Mouse (Mus musculus) heart, embryonic 15.5 days (tissue): ENCODE data around the gene St3gal3. TPM values are rescaled to one million over a fixed set of nuclear protein-coding genes. Genes with fewer than 3 reads are reported as not detected.

Experiments
- ATAC-seq: fragments of 200-750 bp; cut with Nextera tagmentation; replicated peaks from 2 replicates; pipeline ENCODE4 v1.8.0; 2017; ENCODE audit warnings: low read depth, moderate TSS enrichment; ENCODE audit not compliant: insufficient number of reproducible peaks, insufficient read depth, low FRiP score
- H3K27ac ChIP-seq: fragments of 300-500 bp; sonication (generic); 2 replicates; pipeline ENCODE4 v1.5.1; 2015; ENCODE audit warnings: mild to moderate bottlenecking, inconsistent platforms
- H3K27me3 ChIP-seq: fragments of 300-500 bp; sonication (generic); 2 replicates; pipeline ENCODE4 v1.6.1; 2015; ENCODE audit warnings: inconsistent platforms
- H3K36me3 ChIP-seq: fragments of 300-500 bp; sonication (generic); 2 replicates; pipeline ENCODE4 v1.6.1; 2015; ENCODE audit warnings: mild to moderate bottlenecking, inconsistent platforms
- H3K4me1 ChIP-seq: fragments of 300-500 bp; sonication (generic); replicated peaks from 2 replicates; pipeline ENCODE4 v1.6.1; 2015; ENCODE audit warnings: inconsistent platforms
- H3K4me2 ChIP-seq: fragments of 300-500 bp; sonication (generic); 2 replicates; pipeline ENCODE4 v1.6.1; 2015; ENCODE audit warnings: inconsistent platforms, mild to moderate bottlenecking, moderate library complexity
- H3K4me3 ChIP-seq: fragments of 300-500 bp; sonication (generic); 2 replicates; pipeline ENCODE4 v1.5.1; 2015; ENCODE audit warnings: mild to moderate bottlenecking, inconsistent platforms
- H3K9ac ChIP-seq: fragments of 300-500 bp; sonication (generic); 2 replicates; pipeline ENCODE4 v1.6.1; 2015; ENCODE audit warnings: mild to moderate bottlenecking, inconsistent platforms
- H3K9me3 ChIP-seq: fragments of 300-500 bp; sonication (generic); replicated peaks from 2 replicates; pipeline ENCODE4 v1.6.1; 2016; ENCODE audit warnings: inconsistent platforms
- WGBS: fragments of 180-500 bp; shearing (Covaris S2); methylation state at CpG from one replicate; pipeline ENCODE4 v1.1.7; 2015; ENCODE audit warnings: mixed read lengths; 5-methylcytosine and 5-hydroxymethylcytosine counted together
- polyA plus RNA-seq: library from polyadenylated mRNA; unstranded; fragments of >200 nt; fragmentation: Nextera tagmentation; extraction: Ambion mirVana; gene quantifications from 2 replicates; pipeline ENCODE4 v1.2.1, GENCODE M21; 2015

St3gal3 gene
- polyA plus RNA-seq, 1 experiment from 2014 or later, result 7.5 TPM

DNA sequence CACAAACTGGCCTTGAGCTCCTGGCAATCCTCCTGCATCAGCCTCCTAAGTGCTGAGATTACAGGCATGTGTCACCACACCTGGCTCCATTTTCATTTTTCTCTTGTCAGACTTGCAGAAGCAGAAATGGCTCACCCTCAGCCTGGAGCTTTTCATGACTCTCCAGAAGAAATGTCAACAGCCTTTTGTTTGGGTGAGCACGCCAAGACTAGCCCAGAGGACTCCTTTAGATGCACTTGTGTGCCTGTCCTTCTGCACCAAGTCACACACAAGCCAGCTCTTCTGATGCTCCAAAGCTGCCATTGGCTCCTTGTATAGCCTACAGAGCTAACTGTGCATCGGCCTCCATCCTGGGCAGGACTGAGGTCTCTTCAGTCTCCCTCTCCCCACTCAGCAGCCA lies 141.3 kb downstream of the St3gal3 start:
- no peak for ATAC-seq
- Histone ChIP-seq H3K27me3 (no peaks in the 10 kb centered on the region), H3K9me3 (no peaks in the 10 kb centered on the region), H3K36me3 (no peaks in the 10 kb centered on the region), H3K4me1 (peaks cover 29% of the 10 kb centered on the region), H3K27ac (no peak overlapping the region), H3K4me2 (no peak overlapping the region), H3K4me3 (no peak overlapping the region), H3K9ac (no peak overlapping the region)
- WGBS, result 84% methylated on average over 2 of the region's 2 CpGs

DNA sequence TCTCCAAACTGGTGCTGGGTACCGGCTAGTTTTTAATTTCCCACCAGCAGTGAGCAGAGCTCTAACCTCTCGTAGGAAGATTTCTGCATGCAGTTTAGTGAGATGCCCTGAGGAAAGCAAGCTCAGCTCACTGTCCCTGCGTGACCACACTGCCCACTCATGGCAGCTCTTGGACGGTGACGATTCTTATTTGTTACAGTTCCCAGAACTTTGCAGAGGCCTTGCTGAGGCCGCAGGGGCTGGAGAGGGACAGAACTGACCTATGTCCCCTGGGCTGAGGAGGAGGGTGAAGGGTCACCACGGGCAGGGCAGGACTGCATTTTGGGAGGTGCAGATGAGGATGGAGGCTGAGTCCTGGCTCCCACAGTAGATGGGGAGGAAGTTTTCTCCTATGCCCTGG lies 141.8 kb downstream of the St3gal3 start:
- 73% methylated on average over 7 of the region's 7 CpGs for WGBS
- no peak for ATAC-seq

DNA sequence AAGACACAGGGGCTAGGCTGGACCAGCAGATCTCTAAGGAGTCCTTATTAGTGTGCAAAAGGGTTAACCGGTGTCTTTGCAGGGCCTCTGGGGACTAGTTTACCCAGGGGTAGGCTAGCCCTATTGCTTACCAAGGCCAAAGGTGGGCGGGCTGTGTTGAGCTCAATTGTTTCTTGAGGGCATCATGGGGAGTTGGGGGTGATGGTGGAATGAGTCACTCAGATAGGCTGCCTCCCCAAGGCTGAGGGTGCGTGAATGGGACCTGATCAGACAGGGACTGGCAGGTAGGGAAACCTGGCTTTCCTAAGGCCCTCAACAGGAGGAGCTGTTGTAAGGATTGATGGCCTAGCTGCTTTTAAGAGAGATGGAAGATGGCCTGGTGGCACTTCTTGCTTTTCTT lies 142.7 kb downstream of the St3gal3 start:
- H3K27me3 ChIP-seq, result no peaks in the 10 kb centered on the region
- H3K4me1 ChIP-seq, result peaks cover 26% of the 10 kb centered on the region
- no peaks in the 10 kb centered on the region for H3K36me3 ChIP-seq
- no peak overlapping the region for H3K27ac ChIP-seq
- no peaks in the 10 kb centered on the region for H3K9me3 ChIP-seq
- WGBS, result 94% methylated on average over 3 of the region's 3 CpGs
- H3K9ac ChIP-seq, result no peak overlapping the region
- H3K4me2 ChIP-seq, result no peak overlapping the region
- no peak overlapping the region for H3K4me3 ChIP-seq
- ATAC-seq, result no peak

More for the DNA sequence above, 141.8 kb downstream of the St3gal3 start:
- Histone ChIP-seq H3K4me1 (peaks cover 28% of the 10 kb centered on the region), H3K9me3 (no peaks in the 10 kb centered on the region), H3K27me3 (no peaks in the 10 kb centered on the region), H3K27ac (no peak overlapping the region), H3K9ac (no peak overlapping the region), H3K4me2 (no peak overlapping the region), H3K4me3 (no peak overlapping the region), H3K36me3 (no peaks in the 10 kb centered on the region)

DNA sequence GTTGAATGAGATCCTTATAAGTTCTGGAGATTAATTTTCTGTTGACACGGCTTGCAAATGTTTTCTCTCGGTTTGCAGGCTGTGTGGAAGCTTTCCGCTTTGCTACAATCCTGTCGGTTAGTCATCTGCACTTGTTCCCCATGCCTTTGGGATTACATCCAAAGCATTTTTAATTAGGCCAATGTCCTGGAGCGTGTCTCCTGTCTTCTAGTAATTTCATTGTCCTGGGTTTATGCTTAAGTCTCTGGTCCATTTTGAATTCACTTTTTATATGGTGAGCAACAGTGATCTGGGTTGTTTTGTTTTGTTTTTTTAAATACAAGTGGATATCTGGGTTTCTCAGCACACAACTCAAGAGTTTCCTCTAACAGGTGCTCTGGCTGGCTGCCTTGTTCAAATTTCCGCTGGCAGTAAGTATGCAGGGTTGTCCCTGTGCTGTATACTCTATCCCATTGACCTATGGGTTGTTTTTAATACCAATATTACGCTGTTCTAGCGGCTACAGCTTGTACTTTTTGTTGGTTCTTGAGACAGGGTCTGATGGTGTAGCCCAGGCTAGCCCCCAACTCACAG lies 143.6 kb downstream of the St3gal3 start:
- WGBS, result 84% methylated on average over 8 of the region's 8 CpGs
- Histone ChIP-seq H3K4me2 (no peak overlapping the region), H3K9me3 (no peaks in the 10 kb centered on the region), H3K27me3 (no peaks in the 10 kb centered on the region), H3K4me1 (peaks cover 28% of the 10 kb centered on the region), H3K36me3 (no peaks in the 10 kb centered on the region), H3K4me3 (no peak overlapping the region), H3K9ac (no peak overlapping the region), H3K27ac (no peak overlapping the region)
- no peak for ATAC-seq

DNA sequence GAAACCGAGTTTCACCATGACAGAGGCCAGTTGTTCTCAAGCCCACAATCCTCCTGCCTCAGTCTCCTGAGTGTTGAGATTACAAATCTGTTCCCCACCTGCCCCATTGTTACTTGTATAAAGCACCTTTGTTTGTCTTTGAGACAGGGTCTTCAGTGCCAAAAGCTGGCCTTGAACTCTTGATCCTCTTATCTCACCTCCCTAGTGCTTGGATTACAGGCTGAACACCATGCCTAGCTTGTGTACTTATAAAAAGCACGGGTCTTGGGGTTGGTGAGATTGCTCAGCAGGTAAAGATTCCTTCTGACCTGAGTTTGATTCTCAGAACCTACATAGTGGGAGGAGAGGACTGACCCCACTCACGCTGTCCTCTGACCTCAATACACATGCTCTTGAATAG lies 144.1 kb downstream of the St3gal3 start:
- Histone ChIP-seq H3K27me3 (no peaks in the 10 kb centered on the region), H3K27ac (no peak overlapping the region), H3K4me2 (no peak overlapping the region), H3K9me3 (no peaks in the 10 kb centered on the region), H3K36me3 (no peaks in the 10 kb centered on the region), H3K4me3 (no peak overlapping the region), H3K4me1 (peaks cover 33% of the 10 kb centered on the region), H3K9ac (no peak overlapping the region)
- WGBS, result 74% methylated on average over 3 of the region's 3 CpGs
- ATAC-seq, result no peak

DNA sequence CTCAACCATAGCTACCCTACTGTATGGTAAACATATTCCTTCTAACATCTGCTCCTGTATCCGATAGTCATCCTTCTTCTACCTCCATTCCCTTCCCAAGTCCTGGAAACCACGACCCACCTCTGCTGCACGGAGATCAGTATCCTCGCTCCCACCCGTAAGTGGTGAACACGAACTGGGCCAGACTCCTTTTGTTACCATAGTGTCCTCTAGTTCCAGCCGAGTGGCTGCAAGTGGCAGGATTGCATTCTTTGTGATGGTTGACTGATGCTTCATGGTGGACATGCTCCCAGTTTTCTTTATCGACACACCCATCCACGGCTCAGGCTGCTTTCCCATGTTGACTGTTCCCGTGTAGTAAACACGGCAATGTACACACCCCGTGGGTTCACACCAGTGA lies 144.9 kb downstream of the St3gal3 start:
- no peaks in the 10 kb centered on the region for H3K36me3 ChIP-seq
- ATAC-seq, result no peak
- H3K27me3 ChIP-seq, result no peaks in the 10 kb centered on the region
- H3K27ac ChIP-seq, result no peak overlapping the region
- WGBS, result 90% methylated on average over 12 of the region's 12 CpGs
- peaks cover 41% of the 10 kb centered on the region for H3K4me1 ChIP-seq
- H3K4me3 ChIP-seq, result no peak overlapping the region
- H3K4me2 ChIP-seq, result no peak overlapping the region
- H3K9me3 ChIP-seq, result no peaks in the 10 kb centered on the region
- no peak overlapping the region for H3K9ac ChIP-seq

DNA sequence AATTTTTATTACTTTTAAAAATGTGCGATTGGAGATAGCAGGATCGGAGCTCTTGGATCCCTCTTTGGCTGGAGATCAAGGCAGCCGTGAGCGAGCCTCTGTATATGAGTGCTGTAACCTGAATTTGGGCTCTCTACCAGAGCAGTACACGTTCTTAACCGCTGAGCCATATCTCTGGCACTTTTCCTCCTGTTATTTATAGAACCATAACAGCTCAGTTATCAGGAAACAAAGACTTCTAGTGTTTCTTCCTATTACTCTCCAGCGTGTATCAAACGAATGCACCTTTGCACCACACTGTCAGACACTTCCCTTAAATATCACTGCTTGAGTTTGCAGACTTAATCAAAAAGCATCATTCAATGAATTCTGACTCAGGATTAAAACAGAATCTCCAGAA lies 147.9 kb downstream of the St3gal3 start:
- H3K27ac ChIP-seq, result peak overlapping the region; percentile 90
- peak overlapping the region; percentile 52 for H3K4me2 ChIP-seq
- no peaks in the 10 kb centered on the region for H3K9me3 ChIP-seq
- no peak overlapping the region for H3K9ac ChIP-seq
- peaks cover 67% of the 10 kb centered on the region for H3K4me1 ChIP-seq
- H3K27me3 ChIP-seq, result no peaks in the 10 kb centered on the region
- ATAC-seq, result peak; percentile 58; the same call in 1 of the 2 replicates
- 6% methylated on average over 8 of the region's 8 CpGs for WGBS
- 0 out of 2 replicates have a peak overlapping the region, but pooled peaks have one; percentile 10 for H3K4me3 ChIP-seq
- H3K36me3 ChIP-seq, result no peaks in the 10 kb centered on the region

DNA sequence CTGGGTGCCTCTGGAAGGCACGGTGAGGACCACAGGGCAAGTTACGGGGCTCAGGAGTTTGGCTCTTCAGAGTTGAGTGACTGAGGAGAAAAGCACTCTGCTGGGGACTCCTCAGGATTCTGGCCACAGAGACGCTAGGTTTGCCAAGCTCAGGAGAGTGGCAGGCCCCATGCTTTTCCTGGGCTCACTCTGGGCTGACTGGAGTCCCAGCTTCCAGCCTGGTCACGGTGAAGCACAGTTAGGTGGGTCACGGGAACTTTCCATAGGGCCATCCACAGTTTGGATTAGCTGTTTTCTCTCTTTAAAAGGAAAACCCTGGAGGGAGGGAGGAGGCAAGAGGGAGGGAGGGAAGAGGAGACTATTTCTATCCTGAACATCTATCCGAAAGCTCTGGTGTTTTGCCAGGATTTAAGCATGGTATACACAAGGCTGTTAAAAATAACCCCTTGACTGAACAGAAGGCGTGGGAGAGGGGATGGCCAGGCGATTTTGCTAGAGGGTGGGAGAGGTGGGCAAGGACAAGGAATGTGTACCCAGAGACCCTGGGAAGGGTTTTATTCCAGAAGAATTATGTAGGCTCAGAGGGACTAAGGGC lies 149.6 kb downstream of the St3gal3 start:
- Histone ChIP-seq H3K27me3 (no peaks in the 10 kb centered on the region), H3K9ac (no peak overlapping the region), H3K27ac (peak overlapping the region; percentile 90), H3K4me2 (peak overlapping the region; percentile 44; the same call in 1 of the 2 replicates), H3K36me3 (no peaks in the 10 kb centered on the region), H3K9me3 (no peaks in the 10 kb centered on the region), H3K4me3 (no peak overlapping the region), H3K4me1 (peaks cover 62% of the 10 kb centered on the region)
- ATAC-seq, result peak; percentile 68
- WGBS, result 34% methylated on average over 8 of the region's 8 CpGs

DNA sequence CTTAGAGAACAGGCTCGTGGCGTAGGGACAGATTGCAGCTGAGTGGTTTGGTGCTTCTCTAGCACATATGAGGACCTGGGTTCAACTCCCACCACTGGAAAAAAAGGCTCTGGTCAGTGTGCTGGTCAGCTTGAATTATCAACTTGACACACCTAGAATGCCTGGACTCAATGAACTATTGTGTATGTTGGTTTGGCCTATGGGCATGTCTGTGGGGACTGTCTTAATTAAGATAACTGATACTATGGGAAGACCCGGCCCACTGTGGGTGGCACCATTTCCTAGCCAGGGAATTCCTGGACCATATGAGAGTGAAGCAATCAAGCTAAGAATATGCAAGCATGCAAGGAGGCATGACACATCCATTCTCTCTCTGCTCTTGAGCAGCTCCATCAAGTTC lies 150.5 kb downstream of the St3gal3 start:
- Histone ChIP-seq H3K9ac (no peak overlapping the region), H3K4me3 (no peak overlapping the region), H3K27ac (no peak overlapping the region; the same call in 1 of the 2 replicates), H3K36me3 (no peaks in the 10 kb centered on the region), H3K27me3 (no peaks in the 10 kb centered on the region), H3K4me1 (peaks cover 62% of the 10 kb centered on the region), H3K4me2 (no peak overlapping the region), H3K9me3 (no peaks in the 10 kb centered on the region)
- ATAC-seq, result no peak
- 93% methylated on average over 3 of the region's 3 CpGs for WGBS

DNA sequence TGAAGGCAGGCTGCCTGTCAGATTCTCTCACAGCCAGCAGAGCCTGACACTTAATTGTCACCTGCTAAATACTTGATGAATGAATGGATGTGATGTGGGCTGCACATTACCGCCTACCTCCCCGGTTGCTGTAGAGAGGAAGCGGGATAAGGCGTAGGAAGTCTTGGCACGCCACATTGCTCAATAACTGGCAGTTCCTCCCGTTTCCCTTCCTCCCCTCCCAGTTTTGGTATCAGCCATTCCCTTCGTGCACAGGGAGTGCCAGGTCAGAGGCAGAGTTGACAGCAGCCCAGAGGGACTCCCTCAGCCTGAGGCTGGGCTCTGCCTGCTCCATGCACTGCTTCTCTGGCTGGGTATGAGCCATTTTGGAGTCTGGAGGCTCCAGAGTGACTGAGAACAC lies 152.0 kb downstream of the St3gal3 start:
- Histone ChIP-seq H3K9ac (no peak overlapping the region), H3K9me3 (no peaks in the 10 kb centered on the region), H3K27ac (0 out of 2 replicates have a peak overlapping the region, but pooled peaks have one; percentile 18), H3K27me3 (no peaks in the 10 kb centered on the region), H3K4me2 (no peak overlapping the region), H3K4me1 (peaks cover 61% of the 10 kb centered on the region), H3K4me3 (no peak overlapping the region), H3K36me3 (no peaks in the 10 kb centered on the region)
- no peak; the same call in 1 of the 2 replicates for ATAC-seq
- 34% methylated on average over 7 of the region's 7 CpGs for WGBS

DNA sequence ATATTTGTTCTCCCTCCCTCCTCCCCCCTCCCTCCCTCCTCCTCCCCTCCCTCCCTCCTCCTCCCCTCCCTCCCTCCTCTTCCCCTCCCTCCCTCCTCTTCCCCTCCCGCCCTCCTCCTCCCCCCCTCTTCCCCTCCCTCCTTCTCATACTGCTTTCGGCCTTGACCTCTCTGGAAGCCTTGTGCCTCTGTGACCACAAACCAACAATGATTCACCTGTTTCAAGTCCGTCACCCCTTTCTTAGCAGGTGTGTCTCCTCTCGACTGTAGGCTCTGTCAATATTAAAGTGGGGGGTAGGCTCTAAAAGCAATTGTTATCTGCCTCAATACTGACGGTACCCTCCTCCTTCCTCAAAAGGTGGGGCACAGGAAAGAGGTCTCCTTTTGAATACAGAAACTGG lies 153.2 kb downstream of the St3gal3 start:
- no peaks in the 10 kb centered on the region for H3K9me3 ChIP-seq
- WGBS, result 79% methylated on average over 4 of the region's 5 CpGs
- H3K9ac ChIP-seq, result no peak overlapping the region
- H3K27ac ChIP-seq, result no peak overlapping the region
- H3K4me3 ChIP-seq, result no peak overlapping the region
- no peaks in the 10 kb centered on the region for H3K27me3 ChIP-seq
- no peak overlapping the region for H3K4me2 ChIP-seq
- no peaks in the 10 kb centered on the region for H3K36me3 ChIP-seq
- no peak for ATAC-seq
- H3K4me1 ChIP-seq, result peaks cover 64% of the 10 kb centered on the region

DNA sequence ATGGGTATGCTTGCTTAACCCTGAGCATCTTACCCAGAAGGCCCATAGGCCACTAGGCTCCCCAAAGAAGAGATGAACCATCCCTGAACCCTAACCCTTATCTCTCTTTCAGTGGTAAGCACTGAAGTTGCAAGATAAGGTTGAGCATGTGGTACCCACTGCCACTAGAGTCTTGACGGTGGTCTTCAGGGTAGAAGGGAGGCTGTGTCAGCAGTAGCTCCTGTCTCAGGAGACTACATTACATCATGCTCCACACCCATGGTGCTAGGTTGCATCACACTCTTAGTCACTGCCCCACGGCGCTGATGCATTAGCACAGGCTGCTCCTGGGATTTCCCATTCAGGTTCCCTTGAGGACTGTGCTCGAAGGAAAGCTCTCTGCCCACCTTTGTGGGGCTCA lies 154.6 kb downstream of the St3gal3 start:
- ATAC-seq, result no peak
- H3K4me3 ChIP-seq, result no peak overlapping the region
- no peak overlapping the region for H3K4me2 ChIP-seq
- no peaks in the 10 kb centered on the region for H3K36me3 ChIP-seq
- 79% methylated on average over 4 of the region's 4 CpGs for WGBS
- no peak overlapping the region for H3K9ac ChIP-seq
- peaks cover 57% of the 10 kb centered on the region for H3K4me1 ChIP-seq
- no peaks in the 10 kb centered on the region for H3K9me3 ChIP-seq
- H3K27me3 ChIP-seq, result no peaks in the 10 kb centered on the region
- no peak overlapping the region for H3K27ac ChIP-seq
